Mouse (Mus musculus) liver, postnatal 0 days (tissue): ENCODE results near the gene Cog7.

ENCODE experiments used
- CTCF ChIP-seq: sonication (generic); IDR thresholded peaks from 2 replicates; pipeline ENCODE4 v1.5.1; 2016; ENCODE audit warnings: antibody characterized with exemption, low read depth
- EP300 ChIP-seq: IDR thresholded peaks from 2 replicates; pipeline ENCODE4 v1.6.1; 2016; ENCODE audit warnings: antibody characterized with exemption, low read depth, mild to moderate bottlenecking

DNA sequence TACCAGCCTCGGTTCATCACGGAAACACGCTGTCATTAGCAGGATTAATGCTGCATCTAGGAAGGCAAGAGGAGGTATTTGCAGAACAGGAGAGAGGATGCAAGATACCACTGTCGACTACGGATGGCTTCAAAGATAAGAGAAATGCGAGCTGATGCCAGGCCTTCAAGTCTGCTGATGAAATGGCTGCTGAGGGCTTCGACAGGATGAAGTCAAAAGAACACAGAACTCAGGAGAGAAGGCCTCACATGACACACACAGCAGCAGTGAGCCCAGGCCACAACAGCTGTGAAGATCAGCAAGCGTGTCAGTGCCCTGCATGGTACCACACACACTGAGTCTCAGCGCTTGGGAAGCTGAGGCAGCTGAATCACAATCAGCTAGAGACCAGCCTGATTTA is 11.3 kb downstream of the Cog7 start:
- TF ChIP-seq CTCF (no peak), EP300 (no peak)
